Mouse (Mus musculus) midbrain, embryonic 13.5 days (tissue): ENCODE measurements around the gene Specc1l. TPM values are rescaled to one million over a fixed set of nuclear protein-coding genes. Genes with fewer than 3 reads are reported as not detected.

Source experiments
- ATAC-seq: fragments of 200-750 bp; cut with Nextera tagmentation; 2 replicates; pipeline ENCODE4 v1.8.0; 2017; ENCODE audit warnings: mild to moderate bottlenecking, moderate TSS enrichment, moderate library complexity
- H3K27ac ChIP-seq: fragments of 300-500 bp; sonication (generic); 2 replicates; pipeline ENCODE4 v1.5.1; 2015; ENCODE audit warnings: inconsistent platforms, mild to moderate bottlenecking, moderate library complexity
- H3K27me3 ChIP-seq: fragments of 300-500 bp; sonication (generic); 2 replicates; pipeline ENCODE4 v1.6.1; 2015; ENCODE audit warnings: mild to moderate bottlenecking, inconsistent platforms
- H3K36me3 ChIP-seq: fragments of 300-500 bp; sonication (generic); 2 replicates; pipeline ENCODE4 v1.6.1; 2015; ENCODE audit warnings: mild to moderate bottlenecking, inconsistent platforms
- H3K4me1 ChIP-seq: fragments of 300-500 bp; sonication (generic); replicated peaks from 2 replicates; pipeline ENCODE4 v1.6.1; 2015; ENCODE audit warnings: inconsistent platforms
- H3K4me2 ChIP-seq: fragments of 300-500 bp; sonication (generic); replicated peaks from 2 replicates; pipeline ENCODE4 v1.6.1; 2015; ENCODE audit warnings: moderate library complexity, mild to moderate bottlenecking, inconsistent platforms
- H3K4me3 ChIP-seq: fragments of 300-500 bp; sonication (generic); replicated peaks from 2 replicates; pipeline ENCODE4 v1.5.1; 2015; ENCODE audit warnings: mild to moderate bottlenecking, inconsistent platforms
- H3K9ac ChIP-seq: fragments of 300-500 bp; sonication (generic); replicated peaks from 2 replicates; pipeline ENCODE4 v1.6.1; 2015; ENCODE audit warnings: mild to moderate bottlenecking, inconsistent platforms
- H3K9me3 ChIP-seq: fragments of 300-500 bp; sonication (generic); 2 replicates; pipeline ENCODE4 v1.6.1; 2016; ENCODE audit warnings: mild to moderate bottlenecking, inconsistent platforms
- WGBS: fragments of 180-500 bp; shearing (Covaris S2); methylation state at CpG from one replicate; pipeline ENCODE4 v1.1.7; 2015; 5-methylcytosine and 5-hydroxymethylcytosine counted together
- polyA plus RNA-seq: library from polyadenylated mRNA; unstranded; fragments of >200 nt; fragmentation: Nextera tagmentation; extraction: Ambion mirVana; gene quantifications from 2 replicates; pipeline ENCODE4 v1.2.1, GENCODE M21; 2015

Specc1l gene
- polyA plus RNA-seq, 1 experiment from 2014 or later = 38.7 TPM

- Histone ChIP-seq H3K27ac (no peak overlapping the region), H3K9me3 (no peaks in the 10 kb centered on the region), H3K27me3 (no peaks in the 10 kb centered on the region), H3K36me3 (peaks cover 28% of the 10 kb centered on the region), H3K4me2 (no peak overlapping the region), H3K4me3 (no peak overlapping the region), H3K4me1 (no peaks in the 10 kb centered on the region), H3K9ac (no peak overlapping the region)
- no peak for ATAC-seq
- WGBS = 90% methylated on average over 4 of the region's 4 CpGs
Observed at GRCm38 (mm10) chr10:75230572-75230971, 18.7 kb downstream of the Specc1l start.

- Histone ChIP-seq H3K27ac (no peak overlapping the region), H3K4me2 (no peak overlapping the region), H3K27me3 (no peaks in the 10 kb centered on the region), H3K4me3 (no peak overlapping the region), H3K9ac (no peak overlapping the region), H3K9me3 (no peaks in the 10 kb centered on the region), H3K4me1 (no peaks in the 10 kb centered on the region), H3K36me3 (peaks cover 35% of the 10 kb centered on the region)
- no peak for ATAC-seq
- WGBS = 50% methylated on average over 1 of the region's 1 CpGs
Observed at GRCm38 (mm10) chr10:75231876-75232275, 20.0 kb downstream of the Specc1l start.

GRCm38 (mm10) chr10:75232612-75233155, 20.8 kb downstream of the Specc1l start:
- no peak overlapping the region for H3K9ac ChIP-seq
- H3K4me2 ChIP-seq = no peak overlapping the region
- no peak for ATAC-seq
- H3K4me3 ChIP-seq = no peak overlapping the region
- H3K27ac ChIP-seq = no peak overlapping the region
- H3K4me1 ChIP-seq = no peaks in the 10 kb centered on the region
- no peaks in the 10 kb centered on the region for H3K9me3 ChIP-seq
- no peaks in the 10 kb centered on the region for H3K27me3 ChIP-seq
- WGBS = over 99% methylated on average over 4 of the region's 4 CpGs
- H3K36me3 ChIP-seq = peaks cover 35% of the 10 kb centered on the region

- Histone ChIP-seq H3K36me3 (peaks cover 40% of the 10 kb centered on the region), H3K27ac (no peak overlapping the region), H3K9ac (no peak overlapping the region), H3K9me3 (no peaks in the 10 kb centered on the region), H3K27me3 (no peaks in the 10 kb centered on the region), H3K4me3 (no peak overlapping the region), H3K4me2 (no peak overlapping the region), H3K4me1 (no peaks in the 10 kb centered on the region)
- no peak for ATAC-seq
- 84% methylated on average over 2 of the region's 2 CpGs for WGBS
Observed at GRCm38 (mm10) chr10:75233489-75233888, 21.6 kb downstream of the Specc1l start.

GRCm38 (mm10) chr10:75235726-75236125, 23.9 kb downstream of the Specc1l start:
- Histone ChIP-seq H3K27ac (no peak overlapping the region), H3K4me1 (no peaks in the 10 kb centered on the region), H3K27me3 (no peaks in the 10 kb centered on the region), H3K36me3 (peaks cover 40% of the 10 kb centered on the region), H3K4me3 (no peak overlapping the region), H3K9ac (no peak overlapping the region), H3K9me3 (no peaks in the 10 kb centered on the region), H3K4me2 (no peak overlapping the region)
- WGBS = 80% methylated on average over 2 of the region's 2 CpGs
- ATAC-seq = no peak

GRCm38 (mm10) chr10:75236156-75236555, 24.3 kb downstream of the Specc1l start:
- WGBS = 92% methylated on average over 3 of the region's 3 CpGs
- Histone ChIP-seq H3K4me3 (no peak overlapping the region), H3K4me1 (no peaks in the 10 kb centered on the region), H3K4me2 (no peak overlapping the region), H3K27ac (no peak overlapping the region), H3K9ac (no peak overlapping the region), H3K27me3 (no peaks in the 10 kb centered on the region), H3K9me3 (no peaks in the 10 kb centered on the region), H3K36me3 (peaks cover 40% of the 10 kb centered on the region)
- no peak for ATAC-seq

- Histone ChIP-seq H3K9me3 (no peaks in the 10 kb centered on the region), H3K4me3 (no peak overlapping the region), H3K9ac (no peak overlapping the region), H3K36me3 (peaks cover 40% of the 10 kb centered on the region), H3K4me2 (no peak overlapping the region), H3K27me3 (no peaks in the 10 kb centered on the region), H3K4me1 (no peaks in the 10 kb centered on the region), H3K27ac (no peak overlapping the region)
- no peak for ATAC-seq
- WGBS = 97% methylated on average over 2 of the region's 2 CpGs
Observed at GRCm38 (mm10) chr10:75237166-75237565, 25.3 kb downstream of the Specc1l start.

- Histone ChIP-seq H3K27ac (no peak overlapping the region), H3K4me1 (no peaks in the 10 kb centered on the region), H3K36me3 (peaks cover 60% of the 10 kb centered on the region), H3K9me3 (no peaks in the 10 kb centered on the region), H3K4me2 (no peak overlapping the region), H3K9ac (no peak overlapping the region), H3K27me3 (no peaks in the 10 kb centered on the region), H3K4me3 (no peak overlapping the region)
- ATAC-seq = no peak
- 72% methylated on average over 8 of the region's 8 CpGs for WGBS
Observed at GRCm38 (mm10) chr10:75240583-75241250, 28.8 kb downstream of the Specc1l start.

- H3K9ac ChIP-seq = no peak overlapping the region
- H3K36me3 ChIP-seq = peaks cover 85% of the 10 kb centered on the region
- H3K4me1 ChIP-seq = no peaks in the 10 kb centered on the region
- H3K27ac ChIP-seq = no peak overlapping the region
- no peak overlapping the region for H3K4me3 ChIP-seq
- H3K27me3 ChIP-seq = no peaks in the 10 kb centered on the region
- WGBS = 94% methylated on average over 13 of the region's 13 CpGs
- no peak overlapping the region for H3K4me2 ChIP-seq
- ATAC-seq = no peak
- H3K9me3 ChIP-seq = no peaks in the 10 kb centered on the region
Observed at GRCm38 (mm10) chr10:75245806-75246205, 33.9 kb downstream of the Specc1l start.

- Histone ChIP-seq H3K9ac (no peak overlapping the region), H3K4me1 (no peaks in the 10 kb centered on the region), H3K27ac (no peak overlapping the region), H3K36me3 (peaks cover 80% of the 10 kb centered on the region), H3K27me3 (no peaks in the 10 kb centered on the region), H3K4me2 (no peak overlapping the region), H3K9me3 (no peaks in the 10 kb centered on the region), H3K4me3 (no peak overlapping the region)
- no peak for ATAC-seq
- 97% methylated on average over 10 of the region's 10 CpGs for WGBS
Observed at GRCm38 (mm10) chr10:75246331-75246730, 34.5 kb downstream of the Specc1l start.

GRCm38 (mm10) chr10:75251011-75251410, 39.1 kb downstream of the Specc1l start:
- WGBS = 74% methylated on average over 2 of the region's 2 CpGs

GRCm38 (mm10) chr10:75252301-75253022, 40.6 kb downstream of the Specc1l start:
- 88% methylated on average over 13 of the region's 13 CpGs for WGBS

More at GRCm38 (mm10) chr10:75251011-75251410, 39.1 kb downstream of the Specc1l start:
- Histone ChIP-seq H3K27me3 (no peaks in the 10 kb centered on the region), H3K36me3 (peaks cover 48% of the 10 kb centered on the region), H3K4me1 (no peaks in the 10 kb centered on the region), H3K4me2 (no peak overlapping the region), H3K27ac (no peak overlapping the region), H3K9me3 (no peaks in the 10 kb centered on the region), H3K4me3 (no peak overlapping the region), H3K9ac (no peak overlapping the region)
- no peak for ATAC-seq

More at GRCm38 (mm10) chr10:75252301-75253022, 40.6 kb downstream of the Specc1l start:
- Histone ChIP-seq H3K36me3 (peaks cover 34% of the 10 kb centered on the region), H3K9ac (no peak overlapping the region; the same call in 1 of the 2 replicates), H3K9me3 (no peaks in the 10 kb centered on the region), H3K27ac (no peak overlapping the region), H3K4me3 (no peak overlapping the region), H3K4me1 (no peaks in the 10 kb centered on the region), H3K27me3 (no peaks in the 10 kb centered on the region), H3K4me2 (no peak overlapping the region)
- ATAC-seq = no peak
